Mouse (Mus musculus) mesoderm, embryonic 11.5 days (tissue): ENCODE data around the gene Fbxw9.

Experiments used
- DNase-seq: peaks from one replicate; pipeline ENCODE4 v3.0.0-alpha.2; 2012; ENCODE audit warnings: low read depth, low spot score

Gene Fbxw9

DNA sequence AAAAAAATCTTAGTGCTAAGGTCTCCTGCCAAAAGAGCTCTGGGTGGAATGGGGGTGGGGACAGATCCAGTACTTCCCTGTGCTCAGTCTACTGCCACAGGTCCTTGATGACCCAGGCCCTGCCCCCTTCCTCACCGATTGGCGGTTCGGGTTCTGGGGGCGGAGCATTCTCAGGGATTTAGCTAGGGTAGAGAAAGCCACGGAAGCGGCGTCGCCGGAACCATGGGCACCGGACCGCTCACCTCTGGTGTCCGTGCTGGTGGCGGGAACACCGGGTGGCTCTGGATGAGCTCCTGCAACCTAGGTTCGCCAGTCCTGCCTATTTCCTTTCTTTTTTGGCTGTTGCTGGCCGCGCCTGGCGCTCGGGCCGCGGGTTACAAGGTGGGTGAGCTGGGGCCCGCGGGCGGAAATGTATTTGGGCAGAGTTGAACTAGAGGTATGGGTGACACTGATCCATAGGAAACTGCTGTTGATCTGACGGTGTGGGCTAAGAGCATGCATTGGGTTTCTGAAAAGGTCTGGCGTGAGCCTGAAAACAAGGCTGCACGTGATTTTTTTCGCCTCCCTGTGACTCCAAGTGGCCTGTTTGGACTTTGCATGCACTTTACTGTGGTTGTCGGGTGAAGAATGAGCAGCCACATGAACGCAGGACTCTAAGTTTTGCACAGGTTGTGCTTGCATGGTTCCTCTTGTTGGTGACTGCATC lies 23.4 kb downstream of the Fbxw9 start, which contains the start of gene Man2b1:
Gene Man2b1, plus strand, starts transcription at position 163 of the 706 bp plus-strand sequence.
- peak; percentile 76 for DNase-seq

DNA sequence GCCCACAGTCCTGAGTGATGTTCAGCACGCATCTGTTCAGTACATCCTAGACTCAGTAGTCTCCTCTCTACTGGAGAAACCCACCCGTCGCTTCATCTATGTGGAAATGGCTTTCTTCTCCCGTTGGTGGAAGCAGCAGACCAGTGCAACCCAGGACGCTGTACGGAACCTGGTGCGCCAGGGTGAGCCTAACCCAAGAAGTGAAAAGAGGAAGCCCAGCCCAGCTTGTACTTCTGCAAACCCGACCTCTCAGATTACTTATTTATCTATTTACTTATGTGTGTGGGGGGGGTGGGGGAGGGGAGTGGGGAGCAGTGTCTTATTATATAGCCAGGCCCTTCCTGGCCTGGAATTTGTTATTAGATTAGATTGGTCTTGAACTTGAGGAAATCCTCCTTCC lies 24.8 kb downstream of the Fbxw9 start:
- no peak for DNase-seq

DNA sequence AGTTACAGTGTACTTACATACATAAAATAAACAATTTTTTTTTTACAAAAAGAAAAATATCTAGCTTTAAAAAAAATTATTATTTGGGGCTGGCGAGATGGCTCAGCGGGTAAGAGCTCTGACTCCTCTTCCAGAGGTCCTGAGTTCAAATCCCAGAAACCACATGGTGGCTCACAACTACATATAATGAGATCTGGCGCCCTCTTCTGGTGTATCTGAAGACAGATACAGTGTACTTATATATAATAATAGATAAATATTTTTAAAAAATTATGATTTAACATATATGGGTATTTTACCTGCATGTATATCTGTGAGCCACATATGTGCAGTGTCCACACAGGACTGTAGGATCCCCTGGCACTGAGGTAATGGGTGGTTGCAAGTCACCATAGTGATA lies 26.4 kb downstream of the Fbxw9 start:
- DNase-seq = no peak

DNA sequence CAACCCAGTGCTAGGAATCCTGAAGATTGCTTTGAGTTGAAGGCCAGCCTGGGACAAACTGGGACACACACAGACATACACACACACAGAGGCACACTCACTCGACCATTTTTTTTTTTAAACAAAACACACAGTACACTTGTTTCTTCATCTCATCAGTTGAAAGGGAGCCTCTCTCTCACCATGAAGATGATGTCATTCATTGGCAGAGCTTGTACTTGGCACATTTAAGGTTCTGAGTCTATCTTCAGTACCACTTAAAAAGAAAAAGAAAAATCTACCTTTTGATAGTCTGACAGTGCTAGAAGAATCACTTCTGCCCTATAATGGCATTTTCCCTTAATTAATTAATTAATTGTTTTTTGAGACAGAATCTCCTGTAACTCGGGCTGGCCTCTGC lies 28.9 kb downstream of the Fbxw9 start:
- DNase-seq = no peak

DNA sequence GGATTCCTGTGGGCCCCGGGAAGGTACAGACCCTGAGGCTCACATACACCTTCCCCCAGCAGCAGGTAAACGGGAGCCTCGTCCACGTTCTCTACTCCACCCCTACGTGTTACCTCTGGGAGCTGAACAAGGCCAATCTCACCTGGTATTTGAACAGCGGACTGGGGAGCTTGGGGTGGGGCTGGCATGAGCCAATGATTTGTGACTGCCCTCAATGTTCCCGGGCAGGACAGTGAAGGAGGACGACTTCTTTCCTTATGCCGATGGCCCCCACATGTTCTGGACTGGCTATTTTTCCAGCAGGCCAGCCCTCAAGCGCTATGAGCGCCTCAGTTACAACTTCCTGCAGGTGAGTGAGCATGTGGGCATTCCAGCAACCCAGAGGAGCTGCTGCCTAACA lies 31.0 kb downstream of the Fbxw9 start:
- DNase-seq = no peak

DNA sequence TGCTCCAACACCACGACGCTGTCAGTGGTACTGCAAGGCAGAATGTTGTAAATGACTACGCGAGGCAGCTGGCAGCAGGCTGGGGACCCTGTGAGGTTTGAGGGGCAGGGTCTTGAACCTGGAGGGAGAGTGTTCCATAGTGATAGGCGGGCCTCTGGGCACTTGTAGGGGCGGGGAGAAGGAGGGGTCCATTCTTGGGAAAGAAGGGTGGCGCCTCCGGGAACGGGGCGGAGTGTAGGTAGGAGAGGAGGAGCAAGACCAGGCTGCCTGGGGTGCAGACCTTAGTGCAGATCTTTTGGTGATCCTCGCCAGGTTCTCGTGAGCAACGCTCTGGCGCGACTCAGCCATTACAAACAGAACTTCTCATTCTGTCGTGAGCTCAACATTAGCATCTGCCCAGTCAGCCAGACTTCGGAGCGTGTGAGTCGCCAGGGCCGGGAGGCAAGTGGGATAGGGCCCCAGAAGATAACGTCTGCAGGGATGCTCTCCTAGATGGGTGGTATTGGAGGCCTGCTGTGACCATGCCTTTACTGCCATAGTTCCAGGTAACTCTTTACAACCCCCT lies 31.8 kb downstream of the Fbxw9 start:
- DNase-seq = no peak

DNA sequence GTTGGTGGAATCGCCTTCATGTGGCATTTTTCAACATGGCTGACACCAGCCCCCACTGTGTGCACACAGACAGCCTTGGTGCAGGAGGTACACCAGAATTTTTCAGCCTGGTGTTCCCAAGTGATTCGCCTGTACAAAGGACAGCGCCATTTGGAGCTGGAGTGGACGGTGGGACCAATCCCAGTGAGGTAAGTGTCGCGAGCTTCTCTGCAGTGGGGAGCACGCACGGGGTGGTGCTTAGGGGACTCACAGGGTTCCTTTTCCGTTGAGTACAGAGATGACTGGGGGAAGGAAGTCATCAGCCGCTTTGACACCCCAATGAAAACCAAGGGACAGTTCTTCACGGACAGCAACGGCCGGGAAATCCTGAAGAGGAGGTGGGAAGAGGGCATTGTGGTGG lies 35.2 kb downstream of the Fbxw9 start:
- DNase-seq = no peak

DNA sequence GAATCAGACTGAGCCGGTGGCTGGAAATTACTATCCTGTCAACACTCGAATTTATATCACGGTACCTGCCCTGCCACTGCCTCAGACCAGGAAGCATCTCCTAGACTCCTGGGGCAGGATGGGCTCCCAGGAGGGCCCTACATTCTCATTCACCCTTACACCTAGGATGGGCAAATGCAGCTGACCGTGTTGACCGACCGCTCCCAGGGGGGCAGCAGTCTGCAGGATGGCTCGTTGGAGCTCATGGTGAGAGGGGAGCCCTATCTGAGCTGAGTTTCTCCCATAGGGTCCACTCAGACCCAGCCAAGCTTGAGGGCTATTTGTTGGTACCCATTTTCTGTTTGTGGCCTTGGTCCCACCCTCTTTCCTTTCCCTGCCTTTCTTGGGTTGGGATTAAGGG lies 35.7 kb downstream of the Fbxw9 start:
- no peak for DNase-seq

DNA sequence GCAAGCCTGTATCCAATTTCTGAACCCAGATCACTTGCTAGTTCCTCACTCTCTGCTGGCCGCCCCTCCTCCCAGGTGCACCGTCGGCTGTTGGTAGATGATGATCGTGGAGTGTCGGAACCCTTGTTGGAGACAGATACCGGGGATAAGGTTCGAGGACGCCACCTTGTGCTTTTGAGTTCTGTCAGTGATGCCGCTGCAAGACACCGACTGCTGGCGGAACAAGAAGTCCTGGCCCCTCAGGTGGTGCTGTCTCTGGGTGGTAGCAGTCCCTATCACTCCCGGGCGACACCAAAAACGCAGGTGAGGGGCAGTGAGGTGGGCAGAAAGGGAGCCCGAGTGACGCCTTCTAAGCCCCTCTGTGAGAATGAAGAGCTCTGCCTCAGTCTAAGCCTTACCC lies 36.3 kb downstream of the Fbxw9 start:
- DNase-seq = no peak

DNA sequence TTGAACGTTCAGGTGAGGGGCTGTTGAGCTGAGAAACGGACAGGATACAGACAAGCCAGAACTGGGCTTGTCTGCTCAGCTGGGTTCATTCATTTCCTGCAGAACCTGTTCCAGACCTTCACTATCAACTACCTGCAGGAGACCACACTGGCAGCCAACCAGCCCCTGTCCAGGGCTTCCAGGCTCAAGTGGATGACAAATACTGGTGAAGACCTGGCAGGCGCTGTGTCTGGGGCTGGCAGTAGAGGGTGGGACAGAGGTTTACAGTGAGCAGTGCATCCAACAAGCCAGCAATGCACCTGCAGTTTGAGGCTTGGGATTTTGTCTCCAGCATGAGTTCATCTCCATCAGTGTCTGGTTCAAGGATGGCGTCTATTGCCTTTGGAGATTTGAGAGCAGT lies 37.0 kb downstream of the Fbxw9 start:
- no peak for DNase-seq

DNA sequence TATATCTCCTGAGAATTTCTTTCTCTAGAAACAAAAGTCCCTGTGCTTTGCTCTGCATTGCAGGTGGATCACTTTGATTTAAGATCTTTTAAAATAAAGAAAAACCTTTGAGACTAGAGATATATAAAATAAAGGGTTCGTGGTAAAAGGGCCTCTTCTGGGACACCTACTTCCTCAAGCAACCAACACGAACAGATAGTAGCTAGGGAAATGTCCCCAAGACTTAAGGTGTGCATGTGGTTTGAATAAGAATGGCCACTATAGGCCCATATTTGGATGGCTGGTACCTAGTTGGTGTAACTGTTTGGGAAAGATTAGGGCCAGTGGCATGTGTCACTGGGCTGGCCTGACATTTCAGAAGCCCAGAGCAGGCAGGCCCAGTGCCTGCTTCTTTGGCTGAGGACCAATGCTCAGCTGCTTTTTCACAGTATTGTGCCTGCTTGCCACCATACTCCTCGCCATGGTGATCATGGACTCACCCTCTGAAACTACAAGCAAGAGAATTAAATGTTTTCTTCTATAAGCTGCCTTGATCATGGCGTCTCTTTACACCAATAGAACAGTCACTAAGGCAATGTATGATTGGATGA lies 40.3 kb downstream of the Fbxw9 start:
- no peak for DNase-seq

DNA sequence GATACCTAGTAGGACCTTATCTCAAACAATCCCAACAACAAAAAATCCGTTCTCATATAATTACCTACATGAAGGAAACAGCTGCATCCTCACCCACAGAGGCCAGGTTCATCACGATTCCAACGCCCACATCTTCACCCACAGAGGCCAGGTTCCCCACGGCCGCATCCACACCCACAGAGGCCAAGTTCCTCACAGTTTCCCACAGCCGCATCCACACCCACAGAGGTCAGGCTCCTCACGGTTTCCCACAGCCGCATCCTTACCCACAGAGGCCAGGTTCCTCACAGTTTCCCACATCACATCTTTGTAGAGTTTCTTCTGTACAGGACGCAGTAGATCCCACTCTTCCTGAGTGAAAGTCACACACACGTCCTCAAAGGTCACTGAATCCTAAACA lies 53.4 kb downstream of the Fbxw9 start:
- no peak for DNase-seq

DNA sequence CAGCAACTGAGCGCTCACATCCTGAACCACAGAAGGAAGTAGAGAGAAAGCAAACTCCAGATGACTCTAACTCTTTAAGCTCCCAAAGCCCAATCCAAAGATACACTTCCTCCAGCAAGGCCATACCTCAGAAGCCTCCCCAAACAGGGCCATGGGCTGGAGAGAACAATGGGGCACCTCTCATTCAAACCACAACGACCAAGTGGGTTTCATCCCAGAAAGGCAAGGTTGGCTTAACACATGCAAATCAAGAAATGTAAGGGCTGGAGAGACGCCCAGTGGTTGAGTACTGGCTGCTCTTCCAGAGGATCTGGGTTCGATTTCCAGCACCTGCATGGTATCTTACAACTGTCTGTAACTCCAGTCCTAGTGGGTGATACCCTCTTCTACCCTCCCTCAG lies 55.6 kb downstream of the Fbxw9 start:
- DNase-seq = no peak
